Mouse (Mus musculus): ENCODE measurements around the gene Glod4. TPM values are rescaled to one million over a fixed set of nuclear protein-coding genes. Genes with fewer than 3 reads are reported as not detected.

The Glod4 gene
- polyA plus RNA-seq, 1 experiment: 11.9 TPM

DNA sequence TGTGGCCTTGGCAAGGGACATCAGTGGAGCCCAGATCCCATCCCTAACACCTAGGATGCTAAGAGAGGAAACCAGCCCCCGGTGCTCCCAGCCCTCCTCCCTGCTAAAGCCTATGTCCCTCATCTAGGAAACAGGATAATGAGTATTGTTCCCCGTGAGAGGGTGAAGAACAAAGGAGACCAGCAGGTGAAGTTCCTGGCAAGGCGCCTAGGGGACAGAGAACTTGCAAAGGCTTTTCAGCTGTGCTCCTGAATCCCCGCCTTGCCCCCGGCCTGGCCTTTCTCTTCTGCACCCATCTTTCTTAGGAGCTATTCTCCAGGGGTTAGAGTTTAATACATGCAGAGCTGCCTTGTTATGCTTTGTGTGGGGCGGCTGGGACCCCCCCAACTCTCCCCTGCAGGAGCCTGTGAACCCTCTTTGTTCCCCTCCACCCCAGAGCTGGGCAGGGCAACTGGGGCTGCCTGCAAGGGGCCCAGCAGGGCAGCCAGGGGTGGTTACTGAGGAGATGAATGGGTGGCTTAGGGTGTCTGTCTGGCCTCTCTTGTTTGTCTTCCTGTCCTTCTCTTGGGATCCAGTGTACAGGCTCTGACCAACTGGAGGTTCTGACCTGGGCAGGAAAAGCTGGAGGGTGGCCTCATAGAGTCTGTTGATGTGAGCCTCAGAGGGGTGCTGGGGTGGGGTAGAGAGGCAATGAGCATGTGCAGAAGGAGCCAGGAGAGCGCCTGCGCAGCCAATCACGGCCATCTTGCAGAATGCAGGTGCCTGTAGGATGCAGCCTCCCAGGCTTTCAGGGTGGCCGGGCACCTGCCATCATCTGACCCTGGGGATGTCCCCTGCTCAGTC, 16.9 kb upstream of the Glod4 start:
- H3K4me1 ChIP-seq (ENCODE audit: control insufficient read depth, insufficient read depth, low read length): 0 out of 2 replicates have a peak, but pooled peaks cover 4% of the 10 kb centered on the region
- no peak overlapping the region for H3K4me3 ChIP-seq (replicated peaks; ENCODE audit: extremely low read depth, low read depth, low read length)
- TF ChIP-seq POLR2A (IDR thresholded peaks at IDR 0.05; ENCODE audit: borderline replicate concordance, extremely low read depth, low read depth, low read length): no peak
- 82% methylated on average over 10 of the region's 10 CpGs for WGBS
- no peak for DNase-seq

DNA sequence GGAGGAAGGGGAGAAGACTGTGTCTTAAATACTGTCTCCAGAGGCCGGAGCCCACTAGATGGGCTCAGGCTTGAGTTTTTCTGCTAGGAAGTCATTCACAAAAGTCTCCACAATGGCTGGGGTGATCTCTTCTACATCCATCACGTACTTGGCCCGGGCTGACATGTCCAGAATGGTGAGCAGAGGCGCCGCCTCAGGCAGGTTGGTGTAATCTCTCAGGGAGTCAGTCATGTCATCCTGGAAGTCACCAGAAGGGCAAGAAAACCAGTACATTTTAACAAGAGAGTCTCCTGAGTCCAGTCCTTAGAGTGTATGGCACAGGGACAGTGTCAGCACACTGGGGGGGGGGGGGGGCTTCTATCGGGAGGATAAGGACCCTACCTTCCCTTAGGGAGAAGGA, 15.0 kb upstream of the Glod4 start:
- Histone ChIP-seq H3K4me3 (replicated peaks; ENCODE audit: extremely low read depth, low read depth, low read length) (no peak overlapping the region), H3K4me1 (ENCODE audit: control insufficient read depth, insufficient read depth, low read length) (peaks cover 4% of the 10 kb centered on the region; the same call in 1 of the 2 replicates)
- WGBS: 78% methylated on average over 6 of the region's 6 CpGs
- no peak for TF ChIP-seq CTCF (IDR thresholded peaks at IDR 0.05; ENCODE audit: insufficient read depth, low read length)
- DNase-seq: no peak

- TF ChIP-seq CTCF (IDR thresholded peaks at IDR 0.05; ENCODE audit: insufficient read depth, low read length) (no peak), POLR2A (IDR thresholded peaks at IDR 0.05; ENCODE audit: borderline replicate concordance, extremely low read depth, low read depth, low read length) (no peak)
- Histone ChIP-seq H3K4me1 (ENCODE audit: control insufficient read depth, insufficient read depth, low read length) (peaks cover 4% of the 10 kb centered on the region; the same call in 1 of the 2 replicates), H3K4me3 (replicated peaks; ENCODE audit: extremely low read depth, low read depth, low read length) (no peak overlapping the region)
- 77% methylated on average over 4 of the region's 4 CpGs for whole genome bisulfite sequencing
- no peak for DNase-seq
Observed at GRCm38 (mm10) chr11:76257386-76257785, 13.9 kb upstream of the Glod4 start.

DNA sequence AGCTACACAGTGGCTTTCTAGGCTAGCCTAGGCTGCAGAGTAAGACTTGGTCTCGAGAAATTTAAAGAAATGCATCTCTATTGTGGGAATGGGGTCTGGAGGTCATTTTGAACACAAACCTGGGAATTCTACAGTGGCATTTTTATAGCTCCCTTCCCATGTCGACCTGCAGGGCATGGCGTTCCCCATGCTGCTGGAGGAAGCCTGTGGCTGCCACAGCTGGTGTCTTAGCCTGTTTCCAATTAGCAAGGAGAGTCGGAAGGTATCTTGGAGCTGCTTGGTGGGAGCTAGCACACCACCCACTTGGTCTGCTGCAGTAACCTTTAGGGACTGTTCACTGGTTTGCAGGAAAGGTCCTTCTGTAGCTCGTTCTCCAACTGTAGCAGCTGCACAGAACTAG, 12.6 kb upstream of the Glod4 start:
- DNase-seq: no peak
- Histone ChIP-seq H3K4me1 (ENCODE audit: control insufficient read depth, insufficient read depth, low read length) (peaks cover 4% of the 10 kb centered on the region; the same call in 1 of the 2 replicates), H3K4me3 (replicated peaks; ENCODE audit: extremely low read depth, low read depth, low read length) (no peak overlapping the region)
- TF ChIP-seq CTCF (IDR thresholded peaks at IDR 0.05; ENCODE audit: insufficient read depth, low read length) (no peak), POLR2A (IDR thresholded peaks at IDR 0.05; ENCODE audit: borderline replicate concordance, extremely low read depth, low read depth, low read length) (no peak)
- WGBS: 46% methylated on average over 5 of the region's 5 CpGs

DNA sequence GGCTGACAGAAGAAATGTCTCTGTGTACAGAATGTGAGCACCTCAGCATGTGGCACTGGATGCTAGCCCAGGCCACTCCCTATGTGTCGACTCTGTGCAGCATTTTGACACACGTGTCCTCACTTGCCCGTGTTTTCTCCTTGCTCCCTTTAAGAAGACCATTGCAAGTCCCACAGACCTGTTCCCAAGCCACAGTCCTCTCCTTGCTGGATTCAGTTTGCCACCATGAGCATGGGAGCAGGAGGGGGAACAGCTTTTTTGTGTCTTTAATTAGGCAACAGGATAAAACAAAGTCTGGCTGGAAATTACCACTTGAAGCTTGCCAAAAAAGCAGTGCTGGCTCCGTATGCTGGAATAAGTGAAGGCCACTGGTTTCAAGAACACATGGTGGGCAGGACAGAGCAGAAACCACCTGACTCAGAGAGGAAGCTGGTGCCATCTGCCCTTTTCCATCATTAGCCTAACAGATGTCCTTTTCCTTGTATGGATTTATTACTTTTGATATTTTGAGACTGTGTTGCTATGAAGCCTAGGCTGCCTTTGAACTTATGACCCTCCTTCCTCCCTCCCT, 12.0 kb upstream of the Glod4 start:
- no peak for DNase-seq
- Histone ChIP-seq H3K4me3 (replicated peaks; ENCODE audit: extremely low read depth, low read depth, low read length) (no peak overlapping the region), H3K4me1 (ENCODE audit: control insufficient read depth, insufficient read depth, low read length) (no peaks in the 10 kb centered on the region; the same call in 1 of the 2 replicates)
- TF ChIP-seq CTCF (IDR thresholded peaks at IDR 0.05; ENCODE audit: insufficient read depth, low read length): no peak
- no peak for TF ChIP-seq POLR2A (IDR thresholded peaks at IDR 0.05; ENCODE audit: borderline replicate concordance, extremely low read depth, low read depth, low read length)
- 43% methylated on average over 4 of the region's 4 CpGs for WGBS

DNA sequence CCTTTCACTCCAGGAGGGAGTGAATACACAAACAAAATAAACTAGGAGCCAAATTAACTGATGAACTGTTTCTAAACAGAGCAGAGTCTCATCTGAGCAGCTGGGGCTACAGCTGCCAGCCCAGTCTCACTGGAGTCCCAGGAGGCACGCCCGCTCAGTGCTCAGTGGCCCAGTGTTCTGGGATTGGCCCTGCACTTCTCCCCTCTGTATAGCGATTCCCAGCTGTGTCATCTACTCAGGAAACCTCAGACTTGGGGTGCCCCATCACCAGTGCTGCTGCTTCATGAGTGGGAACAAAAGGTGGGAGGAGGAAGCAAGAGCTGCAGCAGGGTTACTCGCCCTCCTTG, 10.4 kb upstream of the Glod4 start:
- no peak overlapping the region for H3K4me3 ChIP-seq (replicated peaks; ENCODE audit: extremely low read depth, low read depth, low read length)
- WGBS: 72% methylated on average over 4 of the region's 4 CpGs
- H3K4me1 ChIP-seq (ENCODE audit: control insufficient read depth, insufficient read depth, low read length): no peaks in the 10 kb centered on the region; the same call in 1 of the 2 replicates
- DNase-seq: no peak
- TF ChIP-seq POLR2A (IDR thresholded peaks at IDR 0.05; ENCODE audit: borderline replicate concordance, extremely low read depth, low read depth, low read length) (no peak), CTCF (IDR thresholded peaks at IDR 0.05; ENCODE audit: insufficient read depth, low read length) (no peak)

DNA sequence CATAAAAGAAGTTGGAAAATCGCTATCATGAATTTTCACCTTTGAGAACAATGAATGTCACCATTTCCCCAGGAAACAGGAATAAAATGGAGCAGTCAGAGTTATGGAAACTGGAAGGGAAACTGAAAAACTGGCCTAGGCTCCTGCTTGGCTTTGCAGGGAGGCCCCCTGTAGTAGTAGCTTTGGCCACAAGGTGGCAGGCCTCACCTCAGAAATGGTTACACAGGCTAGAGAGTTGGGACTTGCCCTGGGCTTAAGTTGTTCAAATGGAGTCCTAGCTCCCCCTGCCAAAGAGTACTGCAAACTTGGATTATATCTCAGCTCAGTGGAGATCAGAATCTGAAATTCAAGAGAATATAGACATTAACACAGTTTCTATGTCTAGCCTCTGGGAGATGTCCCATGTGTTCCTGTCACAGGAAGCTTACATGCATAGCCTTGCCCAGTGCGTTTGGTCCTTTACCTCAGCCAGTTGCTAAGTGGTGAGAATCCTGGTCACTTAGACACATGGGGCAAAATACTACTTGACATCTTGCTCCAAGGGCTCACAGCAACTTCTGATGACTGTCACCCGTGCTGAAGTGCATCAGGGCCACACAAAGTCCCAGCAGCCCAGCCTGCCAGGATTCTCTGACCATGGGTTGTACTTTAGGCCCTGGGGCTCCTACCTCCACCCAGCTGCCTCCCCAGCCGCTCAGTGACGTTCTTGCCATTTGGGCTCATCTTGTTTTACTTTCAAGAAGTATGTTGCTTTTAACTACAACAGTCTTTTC, 9.8 kb upstream of the Glod4 start:
- no peaks in the 10 kb centered on the region; the same call in 1 of the 2 replicates for H3K4me1 ChIP-seq (ENCODE audit: control insufficient read depth, insufficient read depth, low read length)
- TF ChIP-seq CTCF (IDR thresholded peaks at IDR 0.05; ENCODE audit: insufficient read depth, low read length) (peak; percentile 94), POLR2A (IDR thresholded peaks at IDR 0.05; ENCODE audit: borderline replicate concordance, extremely low read depth, low read depth, low read length) (no peak)
- peak; percentile 84 for DNase-seq
- WGBS: 40% methylated on average over 5 of the region's 5 CpGs
- H3K4me3 ChIP-seq (replicated peaks; ENCODE audit: extremely low read depth, low read depth, low read length): no peak overlapping the region

- DNase-seq: no peak
- WGBS: 58% methylated on average over 3 of the region's 3 CpGs
- no peak for TF ChIP-seq POLR2A (IDR thresholded peaks at IDR 0.05; ENCODE audit: borderline replicate concordance, extremely low read depth, low read depth, low read length)
- no peak for TF ChIP-seq CTCF (IDR thresholded peaks at IDR 0.05; ENCODE audit: insufficient read depth, low read length)
- Histone ChIP-seq H3K4me1 (ENCODE audit: control insufficient read depth, insufficient read depth, low read length) (no peaks in the 10 kb centered on the region; the same call in 1 of the 2 replicates), H3K4me3 (replicated peaks; ENCODE audit: extremely low read depth, low read depth, low read length) (no peak overlapping the region)
Observed at GRCm38 (mm10) chr11:76252036-76252435, 8.5 kb upstream of the Glod4 start.

- Histone ChIP-seq H3K4me3 (replicated peaks; ENCODE audit: extremely low read depth, low read depth, low read length) (no peak overlapping the region), H3K4me1 (ENCODE audit: control insufficient read depth, insufficient read depth, low read length) (peaks cover 7% of the 10 kb centered on the region)
- no peak for TF ChIP-seq POLR2A (IDR thresholded peaks at IDR 0.05; ENCODE audit: borderline replicate concordance, extremely low read depth, low read depth, low read length)
- no peak for TF ChIP-seq CTCF (IDR thresholded peaks at IDR 0.05; ENCODE audit: insufficient read depth, low read length)
- WGBS: 42% methylated on average over 2 of the region's 2 CpGs
- no peak for DNase-seq
Observed at GRCm38 (mm10) chr11:76247239-76247638, 3.7 kb upstream of the Glod4 start.

Data from lung, adult 2 months (tissue).